Mouse (Mus musculus) gastrocnemius, adult 8-10 months (tissue): ENCODE measurements at regions not wholly inside any gene's neighbourhood (a gene's known extent, or its start where the extent isn't known, plus 50 kb on each side); places are given as distances from the start of the nearest gene placed in this dataset.

Experiments used
- DNase-seq, 2 experiments: peaks; one replicate each; pipeline ENCODE4 v3.0.0; 2022; ENCODE audit warnings: low spot score in 2 of 2

DNA sequence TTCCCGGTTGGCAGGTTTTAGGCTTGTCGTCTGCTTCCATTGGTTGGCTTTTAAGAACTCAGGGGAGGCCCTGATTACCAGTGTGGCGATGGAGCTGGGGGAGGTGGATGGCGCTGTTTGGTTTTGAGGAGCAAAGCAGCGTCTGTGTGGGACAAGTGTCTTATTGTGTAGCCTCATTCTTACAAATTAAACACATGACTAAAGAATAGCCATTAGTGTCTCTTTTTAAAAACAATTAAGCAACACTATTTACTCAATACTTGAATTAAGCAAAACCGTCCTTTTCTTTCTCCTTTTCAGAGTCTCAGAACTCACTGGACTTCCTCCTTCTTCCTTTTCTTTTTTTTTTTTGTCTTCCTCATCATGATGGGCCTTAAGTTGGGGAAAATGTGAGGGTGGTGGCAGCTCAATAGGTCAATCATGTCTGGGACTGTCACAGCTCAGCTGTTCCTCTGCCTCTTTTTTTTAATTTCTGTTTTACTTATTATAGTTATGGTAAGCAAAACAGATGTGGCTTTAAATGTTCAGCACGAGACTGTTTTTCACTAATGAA lies 89.1 kb downstream of the Kcnrg start:
- DNase-seq, result no peak

DNA sequence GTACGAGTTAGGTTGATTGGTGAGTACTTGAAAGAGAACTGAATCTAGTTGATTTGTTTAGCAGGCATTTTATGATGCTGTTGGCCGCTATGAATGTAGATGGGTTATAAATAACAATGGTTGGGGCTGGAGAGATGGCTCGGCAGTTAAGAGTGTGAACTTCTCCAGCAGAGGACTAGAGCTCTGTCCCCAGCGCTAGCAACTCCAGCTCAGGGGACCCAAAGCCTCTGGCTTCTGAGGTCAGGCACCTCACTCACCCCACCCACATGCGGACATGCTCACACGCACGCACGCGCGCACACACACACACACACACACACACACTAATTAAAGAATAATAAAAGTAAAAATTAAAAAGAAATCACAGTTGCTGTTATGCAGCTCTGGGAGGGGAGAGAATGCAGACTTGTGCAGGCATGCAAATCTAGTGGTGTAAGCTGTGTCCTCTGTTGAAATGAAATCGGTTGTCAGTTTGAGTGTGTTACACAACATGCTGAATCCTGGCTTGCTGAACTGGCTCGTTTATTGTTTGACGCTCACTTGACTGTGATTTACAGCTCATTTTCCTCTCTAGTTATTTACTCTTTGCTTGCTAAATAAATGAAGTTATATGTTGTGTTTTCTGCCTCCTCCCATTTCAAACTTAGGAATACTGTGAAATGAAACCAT lies 89.8 kb downstream of the Kcnrg start:
- no peak for DNase-seq

DNA sequence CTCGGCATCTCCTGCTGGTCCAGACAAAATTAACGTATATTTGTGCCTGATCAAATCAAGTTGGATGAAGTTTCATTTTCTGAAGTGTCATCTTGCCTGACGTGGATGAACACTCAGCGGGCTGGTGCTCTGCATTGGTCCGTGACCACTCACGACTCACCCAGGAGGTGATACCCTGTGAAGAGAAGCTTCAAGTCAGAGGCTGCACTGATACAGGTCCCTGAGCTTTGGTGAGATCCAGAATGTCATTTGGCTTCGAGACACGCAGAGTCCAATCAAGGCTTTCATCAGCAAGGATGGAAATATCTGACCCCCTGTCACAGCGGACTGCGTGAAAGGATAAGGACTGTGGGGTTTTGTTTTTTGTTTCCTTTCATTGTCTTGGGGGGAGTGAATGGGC lies 90.4 kb downstream of the Kcnrg start:
- DNase-seq, result no peak

DNA sequence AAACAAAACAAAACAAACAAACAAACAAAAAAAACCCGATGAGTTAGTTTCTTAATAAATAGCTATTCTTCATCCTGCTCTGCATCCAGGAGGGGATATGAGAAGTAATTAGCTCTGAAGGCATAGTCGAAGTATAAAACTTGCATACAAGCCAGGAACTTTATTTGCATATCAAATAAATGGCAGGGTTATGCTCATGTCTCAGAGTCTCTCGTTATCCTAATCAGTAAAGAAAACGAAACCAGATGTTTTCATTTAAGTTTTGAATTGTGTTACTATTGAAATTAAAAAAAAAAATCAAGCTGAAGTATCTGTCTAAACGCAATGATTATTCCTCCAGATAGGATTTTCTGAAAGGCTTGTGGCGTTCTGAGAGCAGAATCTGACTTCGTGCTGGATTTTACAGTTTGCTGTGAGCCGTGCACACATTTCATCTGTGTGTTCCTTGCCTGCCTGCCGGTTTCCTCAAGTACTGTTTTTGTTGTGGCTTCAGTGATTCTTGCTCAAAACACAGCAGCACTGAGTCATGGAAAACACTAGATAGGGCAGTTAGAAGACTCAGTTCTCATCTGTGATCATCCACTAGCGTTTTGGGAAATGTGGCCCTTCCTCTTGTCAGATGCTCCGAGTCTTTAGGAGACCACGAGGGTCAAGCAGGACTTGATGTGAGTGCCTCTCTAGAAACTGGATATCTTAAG lies 91.2 kb downstream of the Kcnrg start:
- DNase-seq, result no peak

DNA sequence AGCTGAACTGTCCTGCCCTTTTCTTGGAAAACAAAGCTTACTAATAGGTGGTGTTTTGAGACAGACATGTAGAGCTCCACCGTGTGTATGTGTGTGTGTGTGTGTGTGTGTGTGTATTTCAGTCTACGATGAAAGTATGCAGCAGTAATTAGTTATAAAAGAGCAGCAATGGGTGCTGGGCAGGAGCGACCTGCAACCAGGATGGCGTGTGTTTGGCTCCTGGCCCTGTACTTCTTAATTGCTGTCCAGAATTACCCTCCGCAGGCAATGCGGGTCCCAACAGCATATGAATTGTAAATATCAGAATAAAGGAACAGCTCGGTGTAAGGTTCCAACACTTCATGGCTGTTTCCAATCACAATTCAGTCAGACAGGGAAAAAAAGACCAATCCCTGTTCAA lies 92.4 kb downstream of the Kcnrg start:
- DNase-seq, result no peak

DNA sequence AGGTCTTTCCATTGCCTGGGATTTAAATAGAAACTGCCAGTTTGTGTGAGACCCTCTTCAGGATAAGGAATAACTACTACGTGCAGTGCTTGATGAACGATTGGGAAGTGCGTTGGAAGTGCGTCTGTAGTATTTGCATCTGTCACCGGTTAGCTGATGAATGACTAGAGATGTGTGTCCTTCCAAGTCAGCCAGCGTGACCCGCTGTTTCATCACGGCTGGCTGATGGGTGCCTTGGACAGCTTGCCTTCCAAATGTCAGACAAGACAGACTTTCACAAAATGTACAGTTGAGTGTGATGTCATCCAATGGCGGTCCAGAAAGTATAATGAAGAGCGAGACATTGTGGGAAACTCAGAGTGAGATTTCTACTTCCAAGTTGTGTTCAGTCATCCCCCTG lies 93.9 kb downstream of the Kcnrg start:
- no peak for DNase-seq

DNA sequence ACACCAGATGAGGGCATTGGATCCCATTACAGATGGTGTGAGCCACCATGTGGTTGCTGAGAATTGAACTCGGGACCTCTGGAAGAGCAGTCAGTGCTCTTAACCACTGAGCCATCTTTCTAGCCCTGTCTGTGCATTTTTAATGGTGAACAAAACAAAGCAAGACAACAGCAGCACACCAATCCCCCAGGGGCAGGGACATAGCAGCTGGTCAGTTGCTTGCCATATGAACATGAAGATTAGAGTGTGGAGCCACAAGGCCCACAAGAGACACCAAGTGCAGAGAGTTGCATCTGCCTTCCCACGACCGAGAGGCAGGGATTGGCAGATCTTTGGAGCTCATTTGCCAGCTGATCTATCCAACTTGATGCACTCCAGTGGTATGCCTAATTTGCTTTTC lies 96.7 kb downstream of the Kcnrg start:
- DNase-seq, result no peak

DNA sequence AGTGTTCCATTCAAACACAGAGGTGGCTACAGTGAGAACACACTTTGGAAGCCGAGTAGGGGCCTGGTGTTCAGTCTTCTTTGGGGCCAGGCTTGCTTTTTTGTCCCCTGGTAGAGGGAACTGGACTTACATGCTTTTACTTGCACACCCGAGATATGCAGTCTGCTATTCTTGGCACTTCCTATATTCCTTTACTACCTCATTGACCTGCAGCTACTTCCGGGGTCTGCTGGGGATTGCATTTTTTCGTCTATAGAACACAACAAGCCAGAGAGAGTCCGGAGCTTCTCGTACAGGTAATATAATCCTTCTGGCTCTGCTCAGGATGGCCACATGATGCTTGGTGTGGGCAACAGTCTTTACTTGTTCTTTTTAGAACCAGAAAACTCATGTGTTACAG lies 99.7 kb downstream of the Kcnrg start:
- no peak for DNase-seq

DNA sequence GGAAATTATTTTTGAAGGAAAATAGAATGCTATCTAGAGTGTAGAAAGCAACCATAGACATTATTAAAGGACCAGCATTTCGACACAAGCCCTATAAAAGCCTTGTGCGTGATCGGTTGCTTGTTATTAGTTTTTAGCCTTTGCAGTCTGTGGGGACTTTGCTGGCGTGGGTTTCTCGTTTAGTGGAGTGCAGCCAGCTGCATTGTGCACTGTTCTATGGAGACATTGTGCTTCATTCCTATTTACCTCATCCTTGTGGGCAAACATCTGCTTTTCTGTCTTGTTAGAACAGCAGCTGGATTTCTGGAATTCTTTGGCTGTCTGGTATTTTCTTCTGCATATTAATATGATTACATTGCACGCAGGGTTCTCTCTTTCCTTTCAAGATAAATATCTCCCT lies 101.1 kb downstream of the Kcnrg start:
- DNase-seq, result no peak

DNA sequence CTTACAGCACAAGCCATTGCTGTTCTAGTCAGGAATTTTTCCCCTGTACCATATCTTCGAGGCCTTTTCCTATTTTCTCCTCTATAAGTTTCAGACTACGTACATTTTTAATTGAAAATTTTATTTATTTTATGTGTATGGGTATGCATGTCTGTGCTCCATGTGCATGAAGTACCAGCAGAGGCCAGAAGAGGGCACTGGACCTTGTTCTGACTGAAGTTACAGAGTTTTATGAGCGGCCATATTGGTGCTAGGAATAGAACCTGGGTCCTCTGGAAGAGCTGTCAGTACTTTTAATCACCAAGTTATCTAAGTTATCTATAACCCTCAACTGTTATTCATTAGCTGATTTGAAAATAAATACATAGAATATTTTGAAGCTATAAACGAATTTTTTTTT lies 108.5 kb downstream of the Kcnrg start:
- no peak for DNase-seq

DNA sequence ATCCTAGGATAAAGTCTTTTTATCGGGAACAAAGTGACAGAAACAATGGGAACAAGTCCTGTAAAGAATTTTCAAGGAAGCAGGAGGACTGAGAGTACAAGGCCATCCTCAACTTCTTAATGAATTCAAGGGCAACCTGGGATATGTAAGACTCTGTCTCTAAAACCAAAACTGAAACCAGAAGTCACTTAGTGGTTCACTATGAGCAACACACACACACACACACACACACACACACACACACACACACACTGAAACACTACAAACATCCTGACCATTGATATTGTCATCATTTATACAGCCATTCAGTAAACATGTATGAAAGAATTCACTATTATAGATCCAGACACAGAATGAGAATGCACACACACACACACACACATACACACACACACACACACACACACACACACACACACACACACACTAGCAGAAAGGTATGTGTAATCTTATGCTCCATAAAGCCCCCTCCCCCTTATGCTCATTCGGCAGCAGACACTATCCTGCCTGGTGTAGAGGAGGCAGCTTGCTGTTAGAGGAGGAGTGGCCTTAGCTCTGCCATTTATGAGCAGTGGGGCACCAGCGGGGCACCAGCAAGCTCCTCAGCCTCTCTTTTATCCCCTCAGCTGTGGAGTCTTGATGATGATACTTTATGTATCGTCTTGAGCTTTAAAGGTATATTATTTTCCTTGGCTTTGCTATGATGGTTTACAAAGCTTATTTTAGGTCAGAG lies 111.3 kb downstream of the Kcnrg start:
- no peak for DNase-seq

DNA sequence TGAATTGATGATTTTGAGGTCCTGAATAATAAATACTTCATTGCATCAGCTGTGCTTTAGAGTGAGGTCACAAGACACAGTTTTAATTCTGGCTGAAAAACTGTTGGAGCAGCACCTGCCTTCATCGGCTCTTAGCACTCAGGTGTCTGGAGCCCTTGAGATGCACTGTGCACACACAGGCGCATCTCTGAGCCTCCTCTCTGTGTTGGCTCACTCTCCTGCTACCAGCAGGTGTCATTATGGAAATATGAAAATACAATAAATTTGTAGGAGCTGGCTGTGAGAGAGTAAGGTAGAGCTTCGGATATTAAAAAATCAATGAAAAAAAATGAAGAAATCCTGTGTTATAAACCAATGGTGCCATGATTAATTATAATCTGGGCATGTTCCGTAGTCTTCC lies 114.0 kb downstream of the Kcnrg start:
- DNase-seq, result no peak

DNA sequence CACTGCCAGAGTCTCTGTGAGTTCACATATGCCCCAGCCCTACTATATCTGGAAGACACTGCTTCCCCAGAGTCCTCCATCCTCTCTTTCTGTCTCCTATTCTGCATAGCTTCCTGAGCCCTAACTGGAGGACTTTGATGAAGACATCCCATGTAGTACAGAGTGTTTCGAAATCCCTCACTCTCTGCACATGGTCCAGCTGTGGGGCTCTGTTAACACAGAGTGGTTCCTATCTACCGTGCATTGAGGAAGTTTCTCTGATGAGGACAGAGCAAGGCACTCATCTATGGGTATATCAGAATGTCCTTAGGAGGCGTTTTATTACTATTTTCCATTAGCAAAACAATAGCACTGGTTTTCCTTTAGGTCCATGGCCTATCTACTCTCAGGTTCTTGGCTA lies 117.7 kb downstream of the Kcnrg start:
- no peak for DNase-seq

DNA sequence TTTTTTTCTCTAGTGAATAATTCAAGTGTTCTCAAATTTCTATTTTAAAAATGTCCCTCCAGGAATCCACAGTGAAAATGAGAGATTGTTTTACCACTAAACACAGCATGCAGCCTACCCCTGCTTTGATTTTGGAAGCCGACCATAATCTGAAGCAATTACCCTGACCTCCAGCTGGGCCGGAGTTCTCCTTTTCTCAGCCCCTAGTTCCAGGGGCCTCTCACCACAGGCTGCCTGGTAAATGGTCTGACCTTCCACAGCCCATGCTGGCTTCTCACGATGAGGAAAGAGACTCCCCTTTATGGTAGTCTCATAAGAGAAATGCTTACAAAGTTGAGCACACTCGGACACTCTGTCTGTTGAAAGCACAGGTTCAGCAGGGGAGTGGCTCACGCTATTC lies 121.3 kb downstream of the Kcnrg start:
- no peak for DNase-seq

DNA sequence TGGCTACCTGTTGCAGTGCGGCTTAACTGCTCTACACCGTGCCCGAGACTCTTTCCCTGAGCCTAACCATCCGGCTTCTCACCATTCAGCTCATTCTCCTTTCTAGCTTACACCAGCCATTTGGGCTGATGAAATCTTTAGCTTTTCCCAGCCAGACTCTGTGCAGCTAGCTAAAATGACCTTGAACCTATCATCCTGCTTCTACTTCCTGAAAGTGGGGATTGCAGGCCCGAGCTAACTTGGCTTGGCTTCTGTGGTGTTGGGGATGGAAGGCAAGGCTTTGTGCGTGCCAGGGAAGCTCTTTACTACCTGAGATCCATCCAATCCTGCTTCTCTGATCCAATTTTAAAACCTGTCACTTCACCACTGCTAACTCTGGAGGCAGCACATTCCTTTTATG lies 128.3 kb downstream of the Kcnrg start:
- DNase-seq, result no peak

DNA sequence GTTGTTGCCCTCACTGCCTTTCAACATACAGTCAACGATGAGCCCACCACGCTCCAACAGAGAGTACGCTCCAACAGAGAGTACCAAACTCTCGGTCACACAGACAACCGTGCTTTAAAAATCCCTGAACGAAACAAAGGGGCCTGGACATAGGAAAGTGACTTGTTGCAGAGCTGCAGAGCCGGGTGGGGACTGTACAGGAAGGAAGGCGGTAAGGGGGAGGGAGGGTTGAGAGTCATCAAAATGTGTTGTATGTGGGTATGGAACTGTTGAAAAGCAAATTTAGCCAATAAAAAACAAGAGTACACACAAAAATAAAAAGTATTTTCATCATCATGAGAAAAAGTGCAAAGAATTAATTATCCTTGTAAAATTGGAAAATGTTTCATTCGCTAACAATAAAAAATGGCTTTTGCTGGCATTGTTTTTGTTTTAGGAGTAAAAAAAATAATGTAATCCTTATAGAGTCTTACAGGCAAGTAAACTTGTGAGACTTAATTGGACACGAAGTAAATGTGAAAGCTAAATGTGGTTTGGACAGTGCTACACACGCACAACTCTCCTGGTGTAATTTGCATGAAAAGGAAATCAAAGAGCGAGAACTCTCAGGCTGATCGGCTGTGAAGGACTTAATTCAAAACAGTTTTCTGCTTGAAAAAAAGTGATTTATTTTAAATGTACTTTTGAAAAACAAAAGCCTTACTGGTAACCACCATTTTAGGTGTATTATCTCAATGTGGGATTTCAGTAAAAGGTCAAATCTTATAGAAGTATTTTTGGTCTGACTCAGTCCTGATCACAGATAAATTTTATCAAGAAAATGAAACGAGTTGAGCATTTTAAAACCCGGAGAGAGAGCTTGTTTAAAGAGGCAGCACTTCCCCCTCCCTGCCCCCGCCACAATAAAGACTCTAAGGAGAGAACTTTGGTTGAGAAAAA lies 129.4 kb downstream of the Kcnrg start:
- DNase-seq, result no peak

DNA sequence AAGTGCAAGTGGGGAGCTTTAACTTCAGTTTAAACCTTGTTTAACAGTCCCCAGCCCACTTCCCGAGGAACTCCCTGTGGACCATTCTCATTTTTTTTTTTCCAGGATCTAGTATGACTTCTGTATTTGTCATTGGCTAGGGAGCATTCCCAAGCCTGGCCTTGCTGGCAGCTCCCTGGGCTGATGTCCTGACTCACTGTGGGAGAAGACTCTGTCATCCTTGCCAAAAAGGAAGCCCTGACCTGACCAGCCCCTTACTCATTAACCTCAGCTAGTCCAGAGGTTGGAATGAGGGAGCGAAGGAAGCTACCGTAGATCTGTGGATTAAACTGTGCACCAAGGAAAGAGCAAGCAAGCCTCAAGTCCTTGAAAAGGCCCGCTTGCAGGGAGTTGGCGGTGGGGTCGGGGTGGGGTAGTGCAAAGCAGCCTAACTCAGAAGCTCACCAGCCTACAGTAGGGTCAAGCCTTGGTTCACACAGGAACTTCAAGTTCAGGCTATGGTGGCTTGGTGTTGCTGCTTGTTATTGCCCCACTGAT lies 130.3 kb downstream of the Kcnrg start:
- DNase-seq, result no peak

DNA sequence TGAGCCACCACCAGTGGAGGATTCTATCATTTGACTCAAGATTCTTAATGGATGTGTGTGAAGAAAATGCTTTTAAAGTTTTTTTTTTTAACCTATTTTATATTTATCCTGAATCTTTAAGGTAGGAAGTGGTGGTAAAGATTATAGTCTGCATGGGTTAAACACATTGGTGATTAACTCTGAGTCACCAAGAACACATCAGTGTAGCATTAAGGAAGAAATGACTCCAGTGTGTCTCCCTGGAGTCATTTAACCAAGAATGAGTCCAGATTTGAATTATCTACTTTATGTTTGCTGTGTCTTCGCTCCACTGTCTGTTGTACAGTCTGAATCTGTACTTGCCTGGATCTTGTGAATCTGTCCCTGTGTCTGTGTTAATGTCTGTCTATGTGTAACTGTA lies 132.2 kb downstream of the Kcnrg start:
- DNase-seq, result no peak

DNA sequence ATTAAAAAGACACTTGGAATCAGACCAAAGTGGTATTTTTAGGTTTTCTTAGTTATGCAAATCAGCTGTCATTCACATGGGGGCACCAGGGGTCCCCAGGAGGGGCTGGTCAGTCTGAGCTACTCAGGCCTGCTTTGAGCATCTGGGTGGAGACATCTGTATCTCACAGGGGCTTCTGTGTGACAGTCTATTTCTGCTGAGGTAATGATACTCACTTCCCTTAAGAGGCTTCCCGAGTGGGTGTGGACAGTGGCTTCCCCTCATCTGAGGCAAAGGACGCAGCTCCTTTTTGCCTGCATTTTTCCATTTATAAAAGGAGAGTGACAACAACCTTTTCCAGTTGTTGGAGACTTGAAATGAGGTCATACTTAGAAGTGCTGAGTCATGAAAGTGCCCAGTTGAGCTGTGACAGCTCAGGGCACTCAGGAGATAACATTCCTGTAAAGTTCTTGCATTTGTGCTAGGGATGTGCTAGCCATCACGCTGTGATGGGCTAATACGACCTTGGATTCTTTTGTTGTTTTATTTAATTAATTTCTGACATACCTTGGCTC lies 136.7 kb downstream of the Kcnrg start:
- DNase-seq, result no peak

DNA sequence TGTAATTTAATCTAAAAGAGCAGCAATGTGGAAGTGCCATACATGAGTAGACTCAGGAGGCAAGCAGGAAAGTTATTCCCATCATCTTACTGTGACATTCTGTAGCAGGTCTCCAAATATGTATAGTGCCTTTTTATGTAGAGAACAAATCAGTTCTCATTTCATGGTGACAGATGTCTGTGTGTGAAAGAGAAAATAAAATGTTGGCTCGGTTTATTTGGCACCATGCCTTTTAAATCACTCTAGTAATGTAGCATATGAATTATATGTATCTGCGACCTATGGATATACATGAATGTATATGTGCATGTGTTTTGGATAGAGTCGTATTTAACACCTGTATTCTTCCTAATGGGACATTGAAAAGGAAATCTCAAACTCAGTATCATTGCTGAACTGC lies 146.2 kb downstream of the Kcnrg start:
- no peak for DNase-seq

DNA sequence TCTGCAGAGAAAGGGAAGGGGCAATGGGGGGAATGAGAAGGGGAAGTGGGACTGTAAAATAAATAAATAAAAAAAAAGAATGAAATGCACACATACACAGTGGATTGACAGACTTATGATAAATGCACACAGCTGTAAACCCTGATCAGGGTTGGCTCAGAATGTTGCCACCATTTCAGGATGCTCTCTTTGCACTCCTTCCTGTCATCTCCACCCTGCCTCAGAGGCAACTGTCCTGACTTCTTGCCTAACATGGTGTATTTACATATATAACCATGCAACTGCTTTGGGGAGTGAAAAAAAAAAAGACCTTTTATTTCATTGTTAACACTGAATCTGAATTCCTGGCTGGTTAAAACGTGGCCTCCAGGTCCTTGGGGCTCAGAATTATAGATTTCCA lies 149.4 kb downstream of the Kcnrg start:
- no peak for DNase-seq
